Mouse (Mus musculus): Measurements from ENCODE around the gene Ncs1. TPM values are rescaled to one million over a fixed set of nuclear protein-coding genes. Genes with fewer than 3 reads are reported as not detected.
A peak's percentile ranks its signal among the peaks of the same experiment; 100 is the strongest.

Gene Ncs1
- polyA plus RNA-seq (2012; rRNA removed): 6.4 and 8.7 TPM in 2 replicates

DNA sequence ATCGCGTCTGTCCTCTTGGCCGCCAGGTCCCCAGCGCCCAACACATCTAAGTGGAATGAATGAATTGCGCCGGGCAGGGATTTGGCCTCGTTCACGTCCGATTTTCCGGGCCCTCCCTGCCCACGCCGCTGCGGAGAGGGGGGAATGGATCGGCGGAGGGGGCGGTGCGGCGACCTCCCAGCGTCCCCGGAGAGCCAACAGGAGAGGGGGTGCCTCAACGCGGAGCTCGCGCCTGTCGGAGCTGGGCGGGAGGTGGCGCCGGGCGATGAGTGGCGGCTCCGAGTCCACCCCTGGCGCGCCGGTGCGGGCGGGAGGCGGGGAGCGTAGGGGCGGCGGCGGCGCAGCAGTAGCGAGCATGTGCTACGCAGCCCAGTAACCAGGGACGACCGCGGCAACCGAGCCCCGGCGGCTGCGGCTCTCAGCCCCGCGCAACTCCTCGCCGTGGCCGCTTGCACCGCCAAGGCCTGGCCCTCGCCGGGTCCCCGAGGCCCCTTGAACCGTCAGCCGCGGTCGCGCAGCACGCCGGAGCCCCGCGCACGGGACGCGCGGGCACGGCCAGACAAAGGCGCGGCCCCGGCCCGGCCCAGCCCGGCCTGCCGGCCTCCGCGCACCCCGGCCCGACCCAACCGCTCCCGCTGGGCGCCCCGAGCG, at the start of gene Ncs1:
Gene Ncs1 (plus strand): TSS at position 333 of the 651 bp plus-strand sequence.
- peak; percentile 66 for DNase-seq (ENCODE audit: low spot score)

DNA sequence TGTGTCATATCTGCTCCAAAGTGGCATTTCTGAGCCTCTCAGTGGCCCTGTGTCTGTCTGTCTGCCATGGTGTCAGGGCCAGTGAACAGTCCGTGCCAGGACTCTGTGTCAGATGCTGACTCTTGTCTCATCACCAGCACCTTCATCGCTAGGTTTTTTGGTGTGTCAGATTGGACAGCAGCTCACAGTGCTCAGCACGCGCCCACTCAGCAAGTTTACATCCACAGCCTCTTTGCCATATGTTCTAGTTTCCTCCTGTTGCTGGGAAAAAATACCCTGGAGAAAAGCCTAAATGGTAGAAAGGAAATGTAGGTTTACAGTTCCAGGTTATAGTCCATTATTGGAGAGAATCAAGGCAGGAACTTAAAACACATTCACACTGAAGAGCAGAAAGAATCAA, 47.0 kb upstream of the Ncs1 start:
- DNase-seq (ENCODE audit: low spot score): no peak

DNA sequence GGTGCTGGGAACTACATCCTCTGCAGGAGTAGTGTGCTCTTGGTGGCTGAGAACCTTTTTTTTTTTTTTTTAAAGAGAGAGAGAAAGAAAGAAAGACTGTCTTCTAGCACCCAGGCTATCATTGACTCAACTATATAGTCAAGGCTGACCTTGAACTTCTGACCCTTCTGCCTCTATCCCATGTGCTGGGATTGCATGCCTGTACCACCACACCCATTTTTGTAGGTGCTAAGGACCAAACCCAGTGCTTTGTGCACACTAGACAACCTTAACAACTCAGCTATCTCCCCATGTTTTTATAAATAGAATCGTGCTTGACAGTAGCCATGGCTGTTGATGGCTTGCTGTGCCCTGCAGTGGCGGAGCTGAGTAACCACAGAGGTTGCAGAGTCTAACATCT, 45.6 kb upstream of the Ncs1 start:
- DNase-seq (ENCODE audit: low spot score): no peak

DNA sequence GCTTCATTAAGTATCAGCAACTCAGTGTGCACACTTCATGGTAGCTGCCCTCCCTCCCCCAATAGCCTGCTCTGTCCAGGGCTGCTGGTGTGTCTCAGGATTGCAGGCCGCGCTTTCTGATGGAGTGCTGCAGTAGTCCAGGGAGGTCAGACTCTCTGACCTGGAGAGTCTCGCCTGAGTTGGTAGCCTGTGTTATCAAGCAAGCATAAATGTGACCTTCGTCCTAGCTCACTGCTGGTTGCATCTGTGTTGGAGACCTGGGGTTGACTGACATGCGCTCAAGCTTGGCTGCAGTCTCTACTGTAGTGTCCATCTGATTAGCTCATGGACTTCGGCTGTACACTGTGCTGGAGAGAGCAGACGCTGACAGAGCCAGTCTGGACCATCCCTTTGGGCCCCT, 43.8 kb upstream of the Ncs1 start:
- no peak for DNase-seq (ENCODE audit: low spot score)

DNA sequence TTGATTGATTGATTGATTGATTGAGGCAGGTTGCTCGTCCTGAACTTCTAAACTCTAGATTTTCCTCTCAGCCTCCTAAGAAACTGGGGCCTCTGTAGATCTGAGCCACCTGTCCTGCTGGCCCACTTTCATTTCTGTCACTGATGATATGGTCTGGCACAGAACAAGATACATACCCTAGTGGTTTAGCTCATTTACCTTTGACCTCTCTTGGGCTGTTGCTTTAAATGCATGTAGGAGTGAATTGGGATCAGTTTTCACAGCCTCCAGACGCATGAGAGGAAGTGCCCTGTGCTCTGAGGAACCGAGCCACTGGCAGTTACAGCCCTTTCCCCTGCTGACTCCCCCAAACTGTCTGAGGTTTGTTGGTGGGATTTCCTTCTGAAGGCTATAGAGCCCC, 43.3 kb upstream of the Ncs1 start:
- no peak for DNase-seq (ENCODE audit: low spot score)

DNA sequence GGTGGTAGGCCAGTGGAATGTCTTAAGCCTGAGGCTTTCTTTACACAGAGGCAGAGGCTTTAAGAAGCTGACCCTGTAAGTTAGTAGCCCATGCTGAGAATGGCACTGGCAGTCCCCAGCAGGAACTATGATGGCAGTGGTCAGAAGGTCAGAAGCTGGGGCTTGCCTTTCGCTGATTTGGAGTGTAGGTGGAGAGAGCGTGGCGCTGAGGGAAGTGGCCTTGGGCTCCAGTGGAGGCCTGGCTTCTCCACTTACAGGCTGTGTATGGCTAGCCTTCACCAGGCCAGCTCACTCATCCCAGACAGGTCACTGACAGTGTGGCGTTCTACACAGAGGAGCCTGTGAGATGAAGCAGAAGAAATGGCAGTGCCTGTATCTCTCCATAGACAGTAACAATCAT, 42.7 kb upstream of the Ncs1 start:
- no peak for DNase-seq (ENCODE audit: low spot score)

DNA sequence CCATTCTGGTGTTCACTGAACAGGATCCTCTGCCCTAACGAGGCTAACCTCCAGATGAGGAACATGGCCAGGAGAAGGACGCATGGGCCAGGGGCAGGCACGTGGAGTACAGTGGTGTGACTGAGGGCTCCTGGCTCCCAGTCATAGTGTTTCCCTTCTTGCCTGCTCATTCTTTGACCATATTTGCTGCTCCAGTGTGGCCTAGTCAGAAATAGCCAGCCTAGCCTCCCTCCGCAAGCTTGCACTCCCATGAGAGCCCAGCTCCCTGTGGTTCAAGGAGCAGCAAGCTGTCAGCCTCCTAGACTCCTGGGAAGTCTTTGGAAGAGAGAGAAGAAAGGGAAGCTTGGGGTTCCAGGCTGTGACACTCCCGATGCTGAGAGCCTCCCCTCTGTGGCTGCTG, 40.9 kb upstream of the Ncs1 start:
- DNase-seq (ENCODE audit: low spot score): no peak

DNA sequence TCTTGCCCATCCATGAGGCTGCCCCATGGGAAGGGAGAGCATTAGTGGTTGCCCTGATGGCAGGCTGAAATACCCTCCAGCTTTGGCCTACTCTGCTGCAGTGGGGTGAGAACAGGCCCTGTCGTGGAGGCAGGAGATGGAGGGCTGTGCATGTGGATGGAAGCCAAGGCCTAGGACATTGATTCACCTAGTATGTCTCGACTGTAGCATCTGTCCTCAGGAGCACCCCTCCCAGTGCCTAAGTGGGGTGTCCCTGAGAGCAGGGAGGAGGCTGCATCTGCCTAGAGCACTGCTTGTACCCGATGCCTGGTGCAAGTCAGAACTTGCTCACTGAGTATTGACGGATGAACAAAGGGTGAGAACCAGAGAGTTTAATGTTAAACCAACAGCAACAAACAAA, 39.4 kb upstream of the Ncs1 start:
- no peak for DNase-seq (ENCODE audit: low spot score)

DNA sequence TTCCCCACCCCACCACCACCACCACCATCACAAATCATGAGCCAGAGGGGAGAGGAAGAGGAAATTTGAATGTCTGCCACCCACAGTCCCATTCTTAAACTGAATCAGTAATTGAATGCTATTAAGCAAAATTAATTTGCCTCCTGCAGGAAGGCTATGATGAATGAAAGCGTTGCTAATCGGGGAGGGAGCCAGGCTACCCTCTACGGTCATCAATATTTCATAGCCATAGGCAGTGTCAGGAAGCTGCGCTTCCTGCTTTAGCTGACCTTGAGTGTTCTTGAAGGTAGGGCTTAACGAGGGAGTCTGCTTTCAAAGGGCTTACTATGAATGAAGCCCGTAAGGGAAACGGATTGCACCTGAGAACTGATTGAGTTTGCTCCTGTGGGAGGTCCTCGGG, 38.7 kb upstream of the Ncs1 start:
- DNase-seq (ENCODE audit: low spot score): no peak

DNA sequence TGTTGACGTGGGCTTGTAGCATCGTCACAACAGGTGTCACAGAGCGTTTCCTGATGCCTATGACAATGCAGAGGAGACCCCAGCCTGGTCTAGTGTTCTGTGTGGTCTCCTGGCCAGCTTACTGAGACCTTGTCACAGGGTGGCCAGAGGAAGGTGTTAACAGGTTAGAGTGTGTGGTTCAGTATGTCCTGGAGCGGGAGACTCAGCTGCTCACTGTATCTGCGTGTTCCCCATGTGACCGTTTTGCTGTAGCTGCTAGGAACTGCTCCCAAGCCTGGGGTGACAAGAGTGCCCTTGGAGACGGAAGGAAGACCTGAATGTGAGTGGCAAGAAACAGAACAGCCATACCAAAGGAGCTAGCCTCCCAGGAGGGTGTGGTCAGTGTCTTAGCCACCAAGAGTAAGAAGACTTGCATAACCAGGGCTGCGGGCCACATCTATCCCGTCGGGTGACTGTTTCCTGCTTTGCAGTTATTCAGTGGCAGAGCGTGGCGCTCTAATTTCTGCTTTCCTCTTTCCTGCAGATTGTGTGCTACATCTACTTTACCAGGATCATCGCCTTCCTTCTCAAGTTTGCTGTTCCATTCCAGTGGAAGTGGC, 37.0 kb upstream of the Ncs1 start:
- DNase-seq (ENCODE audit: low spot score): no peak

DNA sequence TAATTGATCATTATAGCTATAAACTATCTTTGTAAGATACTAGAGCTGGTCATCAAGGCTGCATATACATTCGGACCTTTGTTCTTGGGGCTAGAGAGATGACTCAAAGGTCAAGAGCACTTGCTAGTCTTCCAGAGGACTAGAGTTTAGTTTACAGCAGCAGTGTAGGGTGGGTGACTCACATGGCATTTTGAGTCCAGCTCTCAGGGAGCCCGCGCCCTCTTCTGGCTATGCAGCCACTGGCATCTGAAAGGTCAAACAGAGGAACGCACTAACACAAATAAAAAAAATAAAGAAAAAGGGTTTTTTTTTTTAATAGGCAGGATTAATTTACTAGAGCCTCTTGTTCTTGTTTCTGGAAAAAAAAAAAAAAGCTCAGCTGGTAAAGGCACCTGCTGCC, 36.1 kb upstream of the Ncs1 start:
- DNase-seq (ENCODE audit: low spot score): no peak

DNA sequence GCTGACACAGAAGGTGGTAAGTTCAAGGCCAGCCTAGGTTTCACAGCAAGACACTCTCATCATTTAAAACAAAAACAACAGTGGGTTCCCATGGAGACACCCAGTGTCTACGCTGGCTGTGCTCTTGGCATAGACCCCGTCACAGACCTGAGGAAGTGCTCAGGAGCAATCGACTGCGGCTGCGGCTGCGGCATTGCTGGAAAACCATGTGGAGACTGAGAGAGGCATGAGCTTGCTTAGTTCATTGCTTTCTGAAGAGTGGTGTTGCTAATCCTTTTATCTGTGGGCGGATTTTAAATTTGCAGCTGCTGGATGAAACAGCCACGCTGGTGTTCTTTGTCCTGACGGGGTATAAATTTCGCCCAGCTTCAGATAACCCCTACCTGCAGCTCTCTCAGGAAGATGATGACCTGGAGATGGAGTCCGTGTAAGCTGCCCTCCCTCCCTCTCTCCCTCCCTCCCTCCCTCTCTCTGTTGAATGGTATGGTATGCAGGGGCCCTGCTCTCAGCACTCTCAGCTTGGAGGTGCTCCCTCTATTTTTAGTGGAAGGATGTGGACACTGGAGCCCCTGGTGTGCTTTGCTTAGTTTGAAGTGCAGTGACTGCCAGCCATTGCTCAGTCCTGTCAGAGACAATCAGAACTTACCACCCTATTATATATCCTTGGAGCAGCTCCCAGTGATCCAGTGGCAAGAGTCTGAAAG, 35.3 kb upstream of the Ncs1 start:
- no peak for DNase-seq (ENCODE audit: low spot score)

DNA sequence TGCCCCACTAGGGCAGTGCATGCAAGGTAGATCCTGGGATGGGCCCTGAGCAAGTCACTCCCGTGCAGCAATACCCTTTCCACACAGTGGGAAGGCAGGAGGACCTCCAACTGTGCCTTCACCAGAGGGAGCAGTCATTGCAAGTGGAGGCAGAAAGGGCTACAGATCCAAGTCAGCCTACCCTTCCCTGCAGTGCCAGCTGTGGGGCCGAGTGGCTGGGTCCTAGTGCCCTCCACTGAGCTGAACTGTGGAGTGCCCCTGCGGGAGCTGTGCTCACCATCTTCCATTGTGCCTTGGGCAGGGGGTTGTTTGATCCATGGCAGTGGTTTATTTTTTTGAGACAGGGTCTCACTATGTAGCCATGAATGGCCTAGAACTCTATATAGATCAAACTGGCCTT, 34.4 kb upstream of the Ncs1 start:
- DNase-seq (ENCODE audit: low spot score): no peak

DNA sequence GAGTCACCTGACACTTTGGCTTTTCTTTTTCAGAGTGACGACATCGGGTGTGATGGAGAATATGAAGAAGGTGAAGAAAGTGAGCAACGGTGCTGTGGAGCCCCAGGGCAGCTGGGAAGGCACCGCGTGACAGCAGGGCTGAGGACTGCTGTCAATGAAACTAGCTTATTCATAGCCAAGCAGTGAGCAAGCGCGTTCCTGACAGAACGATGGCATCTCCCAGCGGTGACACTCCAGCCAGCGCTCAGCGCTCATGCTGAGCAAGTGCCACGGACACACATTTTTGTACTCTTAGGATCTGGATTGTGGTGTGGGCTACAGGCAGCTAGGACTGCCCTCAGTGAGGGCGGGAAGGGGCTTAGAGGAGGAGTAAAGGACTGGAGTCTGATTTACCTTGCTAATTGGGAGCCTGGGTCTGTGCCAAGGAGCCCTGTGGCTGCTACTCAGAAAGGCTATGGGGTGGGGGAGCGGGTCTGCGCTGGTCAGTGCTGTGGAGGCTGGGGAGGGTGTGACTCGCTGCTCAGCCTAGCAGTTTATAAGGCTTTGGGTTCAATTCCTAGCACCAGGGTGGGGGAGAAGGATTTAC, 31.3 kb upstream of the Ncs1 start:
- DNase-seq (ENCODE audit: low spot score): no peak

DNA sequence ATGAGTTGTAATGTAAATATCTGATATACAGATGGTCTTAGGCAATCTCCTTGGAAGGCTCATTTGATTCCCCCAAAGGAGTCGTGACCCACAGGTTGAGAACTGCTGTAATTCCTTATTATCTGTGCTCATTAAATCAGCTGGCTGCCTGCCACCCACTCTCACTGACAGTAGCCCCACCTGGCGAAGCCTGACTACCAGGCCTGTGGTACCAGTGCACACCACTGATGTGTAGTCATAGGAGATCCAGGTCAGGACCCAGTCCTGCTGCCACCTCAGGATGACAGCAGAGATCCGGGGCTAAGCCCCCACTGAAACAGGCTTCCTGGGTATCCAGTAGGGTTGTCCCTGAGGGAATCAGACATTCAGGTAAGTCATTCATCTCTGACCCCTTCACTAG, 27.0 kb upstream of the Ncs1 start:
- DNase-seq (ENCODE audit: low spot score): no peak

DNA sequence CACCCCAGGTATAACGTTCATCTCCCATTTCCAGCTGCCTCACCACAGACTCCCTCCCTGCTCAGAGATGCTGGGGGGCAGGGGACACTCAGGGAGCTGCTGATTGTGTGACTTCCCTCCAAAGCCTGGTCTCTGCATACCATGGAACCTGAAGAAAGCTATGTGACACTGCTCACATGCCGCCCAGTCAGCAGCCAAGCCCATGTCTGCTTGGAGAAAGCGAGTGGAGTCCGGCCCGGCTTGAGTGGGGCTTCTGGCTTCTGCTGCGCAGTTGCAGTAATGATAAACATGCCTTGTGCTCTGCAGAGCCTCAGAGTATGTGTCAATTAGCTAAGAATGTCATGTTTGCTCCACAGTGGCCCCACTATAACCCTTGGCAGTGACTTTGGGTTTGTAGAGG, 26.2 kb upstream of the Ncs1 start:
- no peak for DNase-seq (ENCODE audit: low spot score)

DNA sequence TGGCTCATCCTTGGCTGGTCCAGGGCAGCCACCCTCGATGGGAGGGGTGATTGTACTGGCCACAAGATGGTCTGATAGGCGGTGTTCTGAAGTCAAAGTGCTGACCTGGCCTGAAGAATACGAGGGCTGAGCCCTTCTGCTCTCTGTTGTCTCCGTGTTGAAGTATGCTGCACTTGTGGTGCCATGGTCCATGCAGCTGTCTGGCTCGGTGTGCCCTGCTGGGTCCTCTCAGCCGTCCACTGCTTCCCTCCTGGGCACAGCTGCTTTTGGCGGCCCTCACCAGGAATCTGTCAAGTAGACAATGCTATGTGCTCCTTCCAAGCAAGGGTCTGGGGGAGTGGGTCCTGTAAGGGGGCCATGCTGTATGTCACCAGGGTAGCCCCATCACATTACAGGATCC, 24.8 kb upstream of the Ncs1 start:
- no peak for DNase-seq (ENCODE audit: low spot score)

DNA sequence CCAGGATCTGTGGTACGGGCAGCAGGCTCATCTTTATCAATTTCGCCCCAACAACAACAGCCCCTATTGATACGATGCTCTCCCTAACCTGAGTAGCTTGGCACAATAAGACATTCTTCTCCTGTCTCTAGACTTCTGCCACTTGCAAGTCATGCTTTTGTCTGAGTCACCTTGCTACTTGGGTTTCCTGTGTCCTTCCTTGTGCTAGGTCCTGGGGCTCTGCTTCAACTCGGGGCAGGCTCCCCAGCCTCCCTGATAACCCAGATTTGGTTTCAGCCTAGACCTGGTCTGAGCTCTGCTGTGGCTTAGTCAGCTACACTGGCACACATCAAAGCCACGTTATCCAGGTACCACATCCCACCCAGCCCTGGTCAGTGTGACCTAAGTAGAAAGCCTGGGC, 24.0 kb upstream of the Ncs1 start:
- DNase-seq (ENCODE audit: low spot score): no peak

DNA sequence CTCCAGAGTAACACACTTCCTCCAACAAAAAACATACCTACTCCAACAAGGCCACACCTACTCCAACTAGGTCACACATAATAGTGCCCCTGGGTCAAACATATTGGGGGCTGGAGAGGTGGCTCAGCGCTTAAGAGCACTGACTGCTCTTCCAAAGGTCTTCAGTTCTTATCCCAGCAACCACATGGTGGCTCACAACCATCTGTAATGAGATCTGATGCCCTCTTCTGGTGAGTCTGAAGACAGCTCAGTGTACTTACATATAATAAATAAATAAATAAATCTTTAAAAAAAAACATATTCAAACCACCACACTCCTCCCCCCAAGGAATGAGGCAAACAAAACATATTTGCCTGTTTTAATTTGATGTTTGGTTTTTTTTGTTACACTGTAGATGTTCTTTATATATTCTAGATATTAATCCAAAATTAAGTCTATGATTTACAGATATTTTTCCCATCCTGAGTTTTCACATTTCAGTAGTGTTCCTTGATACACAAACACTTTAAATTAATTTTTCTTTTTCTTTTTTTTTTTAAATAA, 16.8 kb upstream of the Ncs1 start:
- DNase-seq (ENCODE audit: low spot score): no peak

DNA sequence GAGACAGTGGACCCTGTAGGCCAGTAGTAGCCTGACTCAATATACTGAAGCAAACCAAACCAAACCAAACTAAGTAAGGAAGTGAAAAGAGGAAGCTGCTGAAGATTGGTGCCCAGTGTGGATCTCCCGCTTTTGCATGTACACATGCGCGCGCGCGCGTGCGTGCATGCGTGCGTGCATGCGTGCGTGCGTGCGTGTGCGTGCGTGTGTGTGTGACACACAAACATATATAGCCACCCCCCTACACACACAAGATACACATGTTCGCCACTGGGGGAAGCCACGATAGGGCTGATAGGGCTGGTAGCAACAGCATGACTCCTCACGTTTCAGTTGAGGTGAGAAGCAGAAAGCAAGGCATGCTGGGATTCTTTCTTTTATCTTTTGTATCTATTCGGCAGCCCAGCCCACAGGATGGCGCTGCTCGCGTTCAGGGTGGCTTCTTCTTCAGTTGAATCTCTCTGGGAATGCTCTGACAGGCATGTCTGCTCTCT, 6.4 kb upstream of the Ncs1 start:
- no peak for DNase-seq (ENCODE audit: low spot score)

DNA sequence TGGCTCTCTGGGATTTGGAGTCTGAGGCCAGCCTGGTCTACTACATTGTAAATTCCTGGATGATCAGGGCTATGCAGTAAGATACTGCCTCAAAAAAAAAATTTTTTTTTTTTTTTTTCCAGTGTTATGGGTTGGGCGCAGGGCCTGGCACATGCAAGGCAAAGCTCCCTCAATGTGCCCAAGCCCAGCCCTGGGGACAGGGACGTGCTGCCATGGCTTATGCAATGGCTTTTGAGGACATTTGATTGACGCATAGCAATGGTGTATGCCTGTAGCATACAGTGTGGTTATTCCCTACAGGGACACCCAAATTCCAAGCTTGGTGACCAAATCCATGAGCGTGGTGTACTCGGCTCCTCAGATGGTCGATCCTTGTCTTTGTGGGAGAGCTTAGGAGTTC, 5.8 kb upstream of the Ncs1 start:
- no peak for DNase-seq (ENCODE audit: low spot score)

DNA sequence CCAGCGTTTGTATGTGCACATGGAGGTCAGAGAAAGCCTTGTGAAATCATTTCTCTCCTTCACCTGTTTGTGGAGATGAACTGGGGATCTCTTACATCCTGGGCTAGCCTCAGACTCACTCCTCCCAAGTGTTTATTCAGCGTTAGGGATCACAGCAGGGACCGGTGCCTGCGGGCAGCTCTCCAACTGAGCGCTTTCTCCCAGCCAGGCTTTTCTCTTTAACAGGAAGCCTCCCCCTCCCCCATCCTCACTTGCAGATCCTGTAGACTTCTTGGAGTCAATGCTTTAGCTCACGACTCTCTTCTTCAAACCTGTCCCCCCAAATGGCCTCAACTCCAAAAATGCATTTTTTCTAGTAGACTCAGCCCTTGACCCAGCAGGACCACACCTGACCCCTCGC, 4.0 kb upstream of the Ncs1 start:
- DNase-seq (ENCODE audit: low spot score): no peak

DNA sequence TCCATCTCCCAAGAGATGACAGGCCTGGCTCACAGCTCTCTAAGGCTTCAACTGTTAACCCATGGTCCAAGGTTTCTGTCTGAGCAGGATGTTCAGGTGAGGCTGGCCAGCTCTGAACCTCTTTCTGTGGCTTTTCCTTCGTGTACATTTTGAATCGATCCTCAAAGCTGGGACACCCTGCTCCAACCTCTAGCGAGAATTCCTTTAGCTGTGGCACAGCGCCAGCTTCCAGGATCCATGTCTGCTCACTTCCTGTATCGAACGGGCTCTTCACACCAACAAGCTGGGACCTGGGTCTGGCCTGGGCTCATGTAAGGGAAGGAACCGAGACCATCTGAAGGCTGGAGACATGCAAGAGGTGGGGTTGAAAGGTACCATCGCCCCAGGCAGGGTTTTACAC, 1.4 kb upstream of the Ncs1 start:
- DNase-seq (ENCODE audit: low spot score): no peak
